ENCODE assay signal across 7 mouse cellular contexts in the genomic region with DNA sequence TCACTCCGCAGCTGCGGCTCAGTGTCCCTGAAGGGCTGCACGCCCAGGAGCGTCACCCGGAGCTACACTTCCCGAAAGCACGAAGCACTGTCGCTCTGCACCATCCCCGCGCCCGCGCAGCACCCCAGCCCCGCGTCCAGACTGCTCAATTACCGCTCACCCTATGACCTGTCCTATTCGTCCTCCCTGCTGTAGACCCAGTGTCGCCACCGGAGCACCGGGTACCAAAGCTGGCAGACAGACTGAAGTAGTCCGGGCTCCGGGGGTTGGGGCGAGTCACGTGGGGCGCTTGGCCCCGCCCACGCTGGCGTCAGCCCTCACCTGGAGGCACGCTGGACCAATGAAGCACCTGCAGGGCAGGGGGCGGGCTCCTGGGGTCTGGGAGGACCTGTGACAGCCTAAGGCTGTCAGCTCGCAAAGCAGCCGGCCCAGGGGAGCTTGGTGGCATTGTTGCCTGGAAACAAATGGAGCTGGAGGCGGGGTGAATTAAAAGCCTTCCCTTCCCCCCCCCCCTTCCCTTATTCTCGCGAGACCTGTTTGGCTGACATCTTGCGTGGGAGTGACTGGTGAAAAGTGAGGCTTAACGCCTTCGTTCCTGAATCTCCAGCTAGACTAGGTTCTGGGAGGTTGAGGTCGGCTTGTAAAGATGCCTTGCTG. TPM values are rescaled to one million over a fixed set of nuclear protein-coding genes. Genes with fewer than 3 reads are reported as not detected.
DNase-seq lines count a peak whose midpoint lies in the region; ATAC-seq lines count a peak whose summit lies in the region.

Gene Gm29427, minus strand, starts transcription at position 239 of the 657 bp plus-strand sequence.

- no peaks in the 10 kb centered on the region for H3K9me3 ChIP-seq in limb, embryonic 10.5 days (replicated peaks)
- H3K9me3 ChIP-seq in midbrain, embryonic 13.5 days: no peaks in the 10 kb centered on the region

- peaks cover 21% of the 10 kb centered on the region for H3K27me3 ChIP-seq in limb, embryonic 10.5 days (ENCODE audit: low read depth, poor library complexity, severe bottlenecking)
- H3K27me3 ChIP-seq in midbrain, embryonic 13.5 days: 0 out of 2 replicates have a peak, but pooled peaks cover 2% of the 10 kb centered on the region

- under 1% methylated on average over 38 of the region's 38 CpGs for WGBS in limb, embryonic 10.5 days
- under 1% methylated on average over 38 of the region's 38 CpGs for WGBS in midbrain, embryonic 13.5 days

- peak within 1 kb of the TSS; percentile 74 for H3K4me3 ChIP-seq in limb, embryonic 10.5 days
- peak within 1 kb of the TSS; percentile 87 for H3K4me3 ChIP-seq in midbrain, embryonic 13.5 days (replicated peaks)

- peak; percentile 93 for DNase-seq in adrenal gland, adult 8-10 months
- peak; percentile 90 for DNase-seq in embryo, embryonic 9.5 days (ENCODE audit: extremely low spot score)
- DNase-seq in kidney, adult 11 months: peak; percentile 98
- peak; percentile 90 for DNase-seq in limb, embryonic 10.5 days (ENCODE audit: low spot score)
- peak; percentile 96 for DNase-seq in spleen, adult 12 weeks (ENCODE audit: low spot score)

- H3K36me3 ChIP-seq in limb, embryonic 10.5 days: peaks cover 11% of the 10 kb centered on the region
- no peaks in the 10 kb centered on the region for H3K36me3 ChIP-seq in midbrain, embryonic 13.5 days

- peak within 1 kb of the TSS; percentile 91 for H3K27ac ChIP-seq in limb, embryonic 10.5 days
- H3K27ac ChIP-seq in midbrain, embryonic 13.5 days: peak within 1 kb of the TSS; percentile 76

- H3K9ac ChIP-seq in midbrain, embryonic 13.5 days (replicated peaks): peak within 1 kb of the TSS; percentile 96

- peak; percentile 62 for ATAC-seq in granulocyte monocyte progenitor cell, adult 5-6 weeks (replicated peaks; ENCODE audit: poor library complexity, severe bottlenecking)
- ATAC-seq in midbrain, embryonic 13.5 days: peak; percentile 96

- H3K4me1 ChIP-seq in limb, embryonic 10.5 days: peaks cover 22% of the 10 kb centered on the region
- peaks cover 31% of the 10 kb centered on the region for H3K4me1 ChIP-seq in midbrain, embryonic 13.5 days (replicated peaks)

- H3K4me2 ChIP-seq in midbrain, embryonic 13.5 days (replicated peaks): peak within 1 kb of the TSS; percentile 98

RNA-seq across cellular contexts. Expression of gene Gm29427, which starts in this region (rescaled TPM):
- total RNA-seq in adrenal gland, adult 8-10 months (2022): under 1 TPM in 2 of 4 experiments, not detected in 2; 0.31 to 0.35 TPM
- not detected in 2 replicates for total RNA-seq in granulocyte monocyte progenitor cell, adult 5-6 weeks (2014; fragmentation: Nextera tagmentation)
- total RNA-seq in granulocyte monocyte progenitor cell, adult 5-6 weeks (2017): not detected in 2 replicates
- polyA plus RNA-seq in limb, embryonic 10.5 days (2016; fragmentation: Nextera tagmentation; extraction: Ambion mirVana): not detected in 2 replicates
- 0.09 TPM in 1 of 2 replicates, not detected in the other for polyA plus RNA-seq in midbrain, embryonic 13.5 days (2015; fragmentation: Nextera tagmentation; extraction: Ambion mirVana)

Comparison
In these comparisons a context has a peak if more than half of its experiments do, and no peak if none do; other contexts are left out.
1. Peak in every context shown above with its lines: DNase-seq, ATAC-seq, H3K4me3 ChIP-seq and H3K27ac ChIP-seq.
2. Peak in DNase-seq in adrenal gland, adult 8-10 months; RNA of the gene not detected or under 1 TPM.
3. Peak in ATAC-seq in granulocyte monocyte progenitor cell, adult 5-6 weeks; RNA of the gene not detected or under 1 TPM.
4. Peak in DNase-seq, H3K4me3 ChIP-seq and H3K27ac ChIP-seq in limb, embryonic 10.5 days; RNA of the gene not detected or under 1 TPM.
5. Peak in ATAC-seq, H3K4me3 ChIP-seq, H3K27ac ChIP-seq, H3K9ac ChIP-seq and H3K4me2 ChIP-seq in midbrain, embryonic 13.5 days; RNA of the gene not detected or under 1 TPM.